Mouse (Mus musculus) forebrain, embryonic 11.5 days (tissue): ENCODE data around the gene Rassf2. TPM values are rescaled to one million over a fixed set of nuclear protein-coding genes. Genes with fewer than 3 reads are reported as not detected.

Source experiments
- ATAC-seq: fragments of 200-750 bp; cut with Nextera tagmentation; replicated peaks from 2 replicates; pipeline ENCODE4 v1.8.0; 2017; ENCODE audit warnings: moderate TSS enrichment; ENCODE audit not compliant: low FRiP score
- DNase-seq: peaks from one replicate; pipeline ENCODE4 v3.0.0-alpha.2; 2017; ENCODE audit warnings: low spot score
- H3K27ac ChIP-seq: fragments of 300-500 bp; sonication (generic); 2 replicates; pipeline ENCODE4 v1.5.1; 2014; ENCODE audit warnings: low read depth, low read length
- H3K27me3 ChIP-seq: fragments of 300-500 bp; sonication (generic); 2 replicates; pipeline ENCODE4 v1.6.1; 2014; ENCODE audit warnings: mild to moderate bottlenecking, low read length, mixed read lengths; ENCODE audit not compliant: control insufficient read depth, insufficient read depth
- H3K36me3 ChIP-seq: fragments of 300-500 bp; sonication (generic); 2 replicates; pipeline ENCODE4 v1.6.1; 2014; ENCODE audit warnings: mild to moderate bottlenecking, low read length, moderate library complexity, mixed read lengths; ENCODE audit not compliant: control insufficient read depth, insufficient read depth
- H3K4me1 ChIP-seq: fragments of 300-500 bp; sonication (generic); replicated peaks from 2 replicates; pipeline ENCODE4 v1.6.1; 2014; ENCODE audit warnings: low read length, mixed read lengths; ENCODE audit not compliant: control insufficient read depth, insufficient read depth
- H3K4me2 ChIP-seq: fragments of 300-500 bp; sonication (generic); 2 replicates; pipeline ENCODE4 v1.6.1; 2014; ENCODE audit warnings: low read depth, mild to moderate bottlenecking, low read length, moderate library complexity, mixed read lengths; ENCODE audit not compliant: severe bottlenecking
- H3K4me3 ChIP-seq: fragments of 300-500 bp; sonication (generic); 2 replicates; pipeline ENCODE4 v1.5.1; 2014; ENCODE audit warnings: low read depth, low read length
- H3K9ac ChIP-seq: fragments of 300-500 bp; sonication (generic); 2 replicates; pipeline ENCODE4 v1.6.1; 2014; ENCODE audit warnings: low read length
- H3K9me3 ChIP-seq: fragments of 300-500 bp; sonication (generic); 2 replicates; pipeline ENCODE4 v1.6.1; 2016; ENCODE audit warnings: low read length, mixed read lengths; ENCODE audit not compliant: control insufficient read depth
- WGBS: fragments of 180-500 bp; shearing (Covaris S2); extraction: QIAGEN DNeasy Blood & Tissue Kit; methylation state at CpG from one replicate; pipeline ENCODE4 v1.1.7; 2014; 5-methylcytosine and 5-hydroxymethylcytosine counted together
- polyA plus RNA-seq: library from polyadenylated mRNA; unstranded; fragments of >200 nt; fragmentation: Nextera tagmentation; extraction: Ambion mirVana; gene quantifications from 2 replicates; pipeline ENCODE4 v1.2.1, GENCODE M21; 2014

The Rassf2 gene
- polyA plus RNA-seq, 1 experiment from 2014 or later, result 35.3 TPM

DNA sequence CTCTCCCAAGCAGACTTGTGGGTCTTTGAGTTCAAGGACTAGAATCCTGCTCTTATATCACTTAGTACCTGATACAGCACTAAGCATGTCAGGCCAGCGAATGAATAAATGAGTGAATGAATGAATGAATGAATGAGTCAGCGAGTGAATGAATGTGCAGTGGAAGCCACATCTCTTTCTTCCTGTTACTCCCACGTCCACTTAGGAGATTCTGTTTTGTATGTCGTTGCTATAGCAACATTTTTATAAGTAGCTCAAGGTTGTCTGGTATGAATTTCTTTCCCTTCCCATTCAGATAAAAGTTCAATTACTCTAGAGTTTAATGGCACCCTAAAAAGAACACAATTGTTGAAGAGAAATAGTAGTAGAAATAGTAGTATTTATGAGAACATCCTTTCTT is 59.0 kb downstream of the Rassf2 start:
- H3K27ac ChIP-seq, result no peak overlapping the region
- H3K27me3 ChIP-seq, result no peaks in the 10 kb centered on the region
- DNase-seq (no peak), ATAC-seq (no peak)
- H3K36me3 ChIP-seq, result no peaks in the 10 kb centered on the region
- no peak overlapping the region for H3K4me3 ChIP-seq
- no peaks in the 10 kb centered on the region for H3K4me1 ChIP-seq
- H3K4me2 ChIP-seq, result no peak overlapping the region
- 83% methylated on average over 4 of the region's 4 CpGs for WGBS
- H3K9me3 ChIP-seq, result no peaks in the 10 kb centered on the region
- H3K9ac ChIP-seq, result no peak overlapping the region

- Histone ChIP-seq H3K27ac (no peak overlapping the region), H3K9me3 (no peaks in the 10 kb centered on the region), H3K4me1 (no peaks in the 10 kb centered on the region), H3K27me3 (no peaks in the 10 kb centered on the region), H3K36me3 (no peaks in the 10 kb centered on the region), H3K4me3 (no peak overlapping the region), H3K9ac (no peak overlapping the region), H3K4me2 (no peak overlapping the region)
- 90% methylated on average over 2 of the region's 2 CpGs for WGBS
- ATAC-seq (no peak), DNase-seq (no peak)
Observed at GRCm38 (mm10) chr2:131970597-131970996, 59.5 kb downstream of the Rassf2 start.

- Histone ChIP-seq H3K27ac (no peak overlapping the region), H3K4me2 (no peak overlapping the region), H3K4me3 (no peak overlapping the region), H3K36me3 (no peaks in the 10 kb centered on the region), H3K27me3 (no peaks in the 10 kb centered on the region), H3K9ac (no peak overlapping the region), H3K9me3 (no peaks in the 10 kb centered on the region), H3K4me1 (no peaks in the 10 kb centered on the region)
- 85% methylated on average over 2 of the region's 2 CpGs for WGBS
- no peak for DNase-seq
- no peak for ATAC-seq
Observed at GRCm38 (mm10) chr2:131961671-131962070, 68.4 kb downstream of the Rassf2 start.

GRCm38 (mm10) chr2:131957731-131958222 is 72.3 kb downstream of the Rassf2 start:
- no peak for ATAC-seq
- H3K4me3 ChIP-seq, result no peak overlapping the region
- H3K4me2 ChIP-seq, result no peak overlapping the region
- no peaks in the 10 kb centered on the region for H3K4me1 ChIP-seq
- WGBS, result 59% methylated on average over 9 of the region's 9 CpGs
- no peak for DNase-seq
- H3K36me3 ChIP-seq, result no peaks in the 10 kb centered on the region
- H3K9ac ChIP-seq, result no peak overlapping the region
- no peak overlapping the region for H3K27ac ChIP-seq
- H3K9me3 ChIP-seq, result no peaks in the 10 kb centered on the region
- peaks cover 12% of the 10 kb centered on the region for H3K27me3 ChIP-seq

- DNase-seq (no peak), ATAC-seq (no peak)
- Histone ChIP-seq H3K36me3 (no peaks in the 10 kb centered on the region), H3K4me1 (no peaks in the 10 kb centered on the region), H3K27me3 (peaks cover 16% of the 10 kb centered on the region), H3K4me2 (no peak overlapping the region), H3K4me3 (no peak overlapping the region), H3K9ac (no peak overlapping the region), H3K9me3 (no peaks in the 10 kb centered on the region), H3K27ac (no peak overlapping the region)
- WGBS, result 93% methylated on average over 7 of the region's 7 CpGs
Observed at GRCm38 (mm10) chr2:131956336-131957256, 73.5 kb downstream of the Rassf2 start.

GRCm38 (mm10) chr2:131955264-131955663 is 74.8 kb downstream of the Rassf2 start:
- Histone ChIP-seq H3K4me2 (peak overlapping the region; percentile 47), H3K9ac (no peak overlapping the region), H3K4me1 (no peaks in the 10 kb centered on the region), H3K4me3 (peak overlapping the region; percentile 20), H3K36me3 (no peaks in the 10 kb centered on the region), H3K27me3 (peaks cover 16% of the 10 kb centered on the region), H3K27ac (no peak overlapping the region), H3K9me3 (no peaks in the 10 kb centered on the region)
- ATAC-seq (peak; percentile 71), DNase-seq (peak; percentile 61)
- WGBS, result 4% methylated on average over 17 of the region's 17 CpGs

DNA sequence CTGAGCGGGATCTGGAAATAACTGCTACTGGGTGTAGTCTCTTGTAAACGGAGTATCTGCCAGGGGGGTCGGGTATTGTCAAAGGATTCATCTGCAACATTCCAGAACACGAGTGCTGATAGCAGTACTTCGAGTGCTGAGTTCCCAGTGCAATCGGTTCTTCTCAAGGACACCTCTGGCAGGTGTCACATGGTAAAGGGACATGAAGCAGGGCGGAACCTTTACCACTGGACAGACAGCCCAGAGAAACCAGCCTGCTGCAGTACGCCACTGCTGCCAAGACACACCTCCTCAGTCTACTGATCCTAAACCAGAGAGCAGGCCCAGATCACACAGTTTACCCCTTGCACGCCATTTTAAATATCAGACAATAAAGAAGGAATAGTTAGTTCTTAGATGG is 75.2 kb downstream of the Rassf2 start:
- Histone ChIP-seq H3K4me1 (no peaks in the 10 kb centered on the region), H3K27ac (no peak overlapping the region), H3K4me2 (peak overlapping the region; percentile 47), H3K9me3 (no peaks in the 10 kb centered on the region), H3K9ac (no peak overlapping the region), H3K27me3 (peaks cover 16% of the 10 kb centered on the region), H3K36me3 (no peaks in the 10 kb centered on the region), H3K4me3 (peak overlapping the region; percentile 20)
- ATAC-seq (peak; percentile 49), DNase-seq (no peak)
- WGBS, result 62% methylated on average over 9 of the region's 9 CpGs

GRCm38 (mm10) chr2:131953711-131954110 is 76.3 kb downstream of the Rassf2 start:
- peaks cover 16% of the 10 kb centered on the region for H3K27me3 ChIP-seq

More at GRCm38 (mm10) chr2:131953711-131954110, 76.3 kb downstream of the Rassf2 start:
- Histone ChIP-seq H3K9me3 (no peaks in the 10 kb centered on the region), H3K27ac (no peak overlapping the region), H3K9ac (no peak overlapping the region), H3K4me1 (no peaks in the 10 kb centered on the region), H3K4me3 (no peak overlapping the region), H3K4me2 (no peak overlapping the region), H3K36me3 (no peaks in the 10 kb centered on the region)
- ATAC-seq (no peak), DNase-seq (no peak)
- WGBS, result 90% methylated on average over 4 of the region's 4 CpGs
